Mouse (Mus musculus) bone marrow macrophage, adult 2 months (primary cell): ENCODE results near the gene Tap1. TPM values are rescaled to one million over a fixed set of nuclear protein-coding genes. Genes with fewer than 3 reads are reported as not detected.

Experiments used
- H3K27ac ChIP-seq: 2 replicates; pipeline ENCODE4 v1.5.1; 2012; ENCODE audit warnings: low read depth, low read length; ENCODE audit not compliant: insufficient read depth
- H3K4me1 ChIP-seq: 2 replicates; pipeline ENCODE4 v1.6.1; 2012; ENCODE audit warnings: low read length; ENCODE audit not compliant: control insufficient read depth, insufficient read depth
- H3K4me3 ChIP-seq: 2 replicates; pipeline ENCODE4 v1.5.1; 2012; ENCODE audit warnings: mild to moderate bottlenecking, low read length, moderate library complexity; ENCODE audit not compliant: insufficient read depth
- CTCF ChIP-seq: IDR thresholded peaks from 2 replicates; pipeline ENCODE4 v1.5.1; 2012; ENCODE audit warnings: low read depth, mild to moderate bottlenecking, low read length, moderate library complexity
- POLR2A ChIP-seq: IDR thresholded peaks from 2 replicates; pipeline ENCODE4 v1.6.1; 2012; ENCODE audit warnings: mild to moderate bottlenecking, low read depth, low read length, borderline replicate concordance
- polyA plus RNA-seq: library from polyadenylated mRNA; stranded (reverse); fragments of >200 nt; gene quantifications from 2 replicates; pipeline ENCODE4 v1.2.4, GENCODE M21; 2012; ENCODE audit not compliant: missing spikeins, insufficient read depth, insufficient read length

The Tap1 gene
- polyA plus RNA-seq, 1 experiment: 60.8 TPM

DNA sequence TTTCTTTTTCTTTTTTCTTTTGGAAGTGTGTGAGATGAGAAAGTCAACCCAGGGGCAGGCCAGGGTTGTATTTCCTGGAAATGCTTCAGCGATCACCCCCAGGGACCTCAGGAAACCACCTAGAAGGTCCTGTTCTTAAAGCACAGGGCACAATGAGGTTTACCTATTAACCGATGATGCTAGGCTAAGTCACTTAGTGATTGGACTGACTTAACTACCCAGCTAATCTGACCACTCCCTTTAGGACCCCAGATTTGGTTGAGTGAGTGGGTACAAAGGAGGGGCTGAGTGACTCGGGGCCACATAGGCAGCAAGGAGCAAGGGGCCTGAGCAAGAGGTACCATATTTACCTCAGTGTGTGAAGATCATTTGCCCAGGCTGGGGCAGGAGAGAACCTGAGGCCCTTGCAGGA, 42.4 kb upstream of the Tap1 start:
- H3K4me3 ChIP-seq: no peak overlapping the region
- no peak overlapping the region for H3K27ac ChIP-seq
- peaks cover 27% of the 10 kb centered on the region for H3K4me1 ChIP-seq
- TF ChIP-seq POLR2A (no peak), CTCF (no peak)

DNA sequence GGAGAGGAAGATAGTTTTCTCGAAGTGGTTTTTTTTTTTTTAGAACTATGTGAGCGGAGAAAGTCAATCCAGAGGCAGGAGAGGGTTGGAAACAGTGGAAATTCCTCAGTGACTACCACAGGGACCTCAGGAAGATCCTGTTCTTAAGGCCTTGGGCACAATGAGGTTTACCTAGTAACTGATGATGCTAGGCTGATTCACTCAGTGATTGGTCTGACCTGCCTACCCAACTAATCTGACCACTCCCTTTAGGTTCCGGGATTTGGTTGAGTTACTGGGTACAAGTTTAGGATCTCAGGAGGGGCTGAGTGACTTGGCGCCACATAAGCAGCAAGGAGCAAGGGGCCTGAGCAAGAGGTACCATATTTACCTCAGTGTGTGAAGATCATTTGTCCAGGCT, 34.4 kb upstream of the Tap1 start, which contains the start of gene H2-DMb1:
Gene H2-DMb1 (plus strand): TSS at position 150 of the 400 bp plus-strand sequence.
- TF ChIP-seq POLR2A: no peak
- TF ChIP-seq CTCF: no peak
- Histone ChIP-seq H3K4me3 (peak within 1 kb of the TSS; percentile 52), H3K27ac (no peak within 1 kb of the TSS), H3K4me1 (peaks cover 33% of the 10 kb centered on the region)

DNA sequence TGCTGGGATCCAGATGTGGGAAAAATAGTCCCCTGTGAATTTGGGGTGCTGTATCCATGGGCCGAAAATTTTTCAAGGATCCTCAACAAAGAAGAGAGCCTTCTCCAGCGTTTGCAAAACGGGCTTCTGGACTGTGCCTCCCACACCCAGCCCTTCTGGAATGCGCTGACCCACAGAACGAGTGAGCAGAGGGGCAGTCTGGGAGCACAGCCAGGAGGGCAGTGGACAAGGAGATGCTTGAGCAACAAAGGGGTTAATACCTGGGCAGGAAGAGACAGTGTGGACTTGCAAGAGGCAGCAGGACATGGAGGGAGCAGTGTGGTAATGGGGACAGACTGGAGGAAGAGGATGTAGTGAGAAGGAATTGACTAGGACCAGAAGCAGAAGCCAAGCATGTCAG, 31.8 kb upstream of the Tap1 start:
- TF ChIP-seq CTCF: no peak
- Histone ChIP-seq H3K27ac (no peak overlapping the region), H3K4me3 (no peak overlapping the region), H3K4me1 (peaks cover 32% of the 10 kb centered on the region)

DNA sequence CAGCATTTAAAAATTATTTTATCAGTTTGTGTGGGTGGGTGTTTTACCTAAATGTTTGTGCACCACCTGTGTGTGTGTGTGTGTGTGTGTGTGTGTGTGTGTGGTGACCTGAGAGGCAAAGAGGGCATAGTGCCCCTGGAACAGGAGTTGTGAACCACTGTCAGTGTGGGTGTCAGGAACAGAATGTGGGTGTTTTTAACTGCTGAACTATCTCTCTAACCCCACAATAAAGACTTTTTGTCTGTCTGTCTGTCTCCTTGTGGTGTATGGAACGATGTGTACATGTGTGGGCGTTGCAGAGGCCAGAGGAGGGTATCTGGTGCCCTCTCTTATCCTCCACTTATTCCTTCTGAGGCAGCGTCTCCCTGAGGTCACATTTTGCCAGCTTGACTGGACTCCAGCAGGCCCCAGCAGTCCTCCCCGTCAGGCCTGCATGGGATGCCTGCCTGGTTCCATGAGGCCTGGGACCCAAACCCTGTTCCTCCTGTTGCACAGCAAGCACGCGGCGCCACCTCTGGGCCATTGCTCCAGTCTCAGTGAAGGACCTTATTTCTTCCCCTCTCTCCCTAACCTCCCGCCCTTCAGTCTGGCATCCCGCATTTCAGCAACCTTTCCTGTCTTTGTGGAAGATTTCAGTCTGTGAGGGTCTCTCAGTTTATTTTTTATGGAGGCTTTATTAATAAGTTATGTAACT, 23.0 kb upstream of the Tap1 start:
- Histone ChIP-seq H3K4me3 (no peak overlapping the region), H3K4me1 (peaks cover 7% of the 10 kb centered on the region), H3K27ac (no peak overlapping the region)
- TF ChIP-seq POLR2A (no peak), CTCF (no peak)

DNA sequence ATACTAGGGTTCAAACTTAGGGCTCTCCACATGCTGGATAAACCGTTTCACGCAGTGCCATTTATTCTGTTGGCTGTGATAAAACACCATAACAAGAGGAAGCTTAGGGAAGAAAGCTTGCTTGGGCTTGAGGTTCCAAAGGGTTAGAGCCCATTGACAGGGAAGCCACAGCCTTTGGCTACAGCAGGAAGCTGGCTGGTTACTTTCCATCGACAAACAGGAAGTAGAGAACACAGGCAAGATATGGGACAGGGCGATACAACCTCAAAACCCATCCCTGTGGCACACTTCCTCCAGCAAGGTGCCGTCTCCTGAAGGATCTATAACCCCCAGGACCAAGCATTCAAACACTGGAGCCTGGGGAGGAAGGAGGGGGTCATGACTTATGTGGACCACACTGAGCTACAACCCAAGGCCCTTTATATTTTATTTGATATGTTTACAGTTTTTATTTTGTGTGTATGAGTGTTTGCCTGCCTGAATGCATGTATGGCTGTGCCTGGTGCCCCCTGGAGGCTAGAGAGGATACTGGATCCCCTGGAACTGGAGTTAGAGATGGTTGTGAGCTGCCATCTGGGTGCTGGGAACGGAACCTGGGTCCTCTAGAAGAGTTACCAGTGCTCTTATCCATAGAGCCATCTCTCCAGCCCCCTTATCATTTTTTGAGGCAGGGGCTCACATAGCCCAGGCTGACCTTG, 22.2 kb upstream of the Tap1 start:
- H3K4me1 ChIP-seq: peaks cover 5% of the 10 kb centered on the region
- TF ChIP-seq POLR2A (no peak), CTCF (0 out of 2 replicates have a peak, but pooled peaks have one; percentile 15)
- peak overlapping the region; percentile 33; the same call in 1 of the 2 replicates for H3K27ac ChIP-seq
- no peak overlapping the region for H3K4me3 ChIP-seq

DNA sequence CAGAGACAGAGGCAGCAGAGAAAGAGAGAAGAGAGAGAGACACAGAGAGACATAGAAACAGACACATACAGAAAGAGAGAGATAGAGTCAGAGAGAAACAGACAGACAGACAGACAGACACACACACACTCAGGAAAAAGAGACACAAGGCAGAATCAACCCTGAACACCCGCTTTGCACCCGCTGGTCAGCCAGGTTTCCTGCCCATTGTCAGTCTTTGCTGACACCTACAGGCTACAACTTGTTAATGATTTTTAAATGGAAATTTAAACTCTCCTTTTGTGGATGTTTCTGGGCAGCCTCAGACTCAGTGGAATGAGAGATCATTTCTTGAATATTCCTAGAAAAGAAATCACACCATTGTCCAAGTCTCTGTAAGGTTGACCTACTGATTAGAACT, 18.1 kb upstream of the Tap1 start:
- no peak for TF ChIP-seq POLR2A
- TF ChIP-seq CTCF: peak; percentile 72
- Histone ChIP-seq H3K4me1 (peaks cover 7% of the 10 kb centered on the region), H3K27ac (no peak overlapping the region), H3K4me3 (no peak overlapping the region)

DNA sequence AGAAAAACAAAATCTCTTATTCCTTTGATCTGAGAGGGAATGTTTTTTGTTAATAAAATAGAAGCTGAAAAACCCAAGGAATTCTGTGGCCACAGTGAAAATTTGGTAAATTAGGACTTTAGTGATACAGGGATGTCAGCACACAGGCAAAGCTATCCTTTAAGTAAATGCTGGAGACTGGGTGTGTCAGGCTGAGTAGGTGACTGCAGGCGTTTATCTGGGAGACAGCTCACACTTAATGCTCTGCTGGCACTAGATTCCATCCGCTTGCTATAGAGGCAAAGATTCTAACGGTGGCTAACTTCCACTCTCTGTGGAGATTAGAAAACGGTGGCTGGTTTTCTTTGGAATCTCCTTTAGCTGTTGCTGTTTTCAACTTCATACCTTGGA, 16.9 kb upstream of the Tap1 start:
- Histone ChIP-seq H3K27ac (no peak overlapping the region), H3K4me1 (peaks cover 6% of the 10 kb centered on the region), H3K4me3 (no peak overlapping the region)
- TF ChIP-seq CTCF (no peak), POLR2A (no peak)

DNA sequence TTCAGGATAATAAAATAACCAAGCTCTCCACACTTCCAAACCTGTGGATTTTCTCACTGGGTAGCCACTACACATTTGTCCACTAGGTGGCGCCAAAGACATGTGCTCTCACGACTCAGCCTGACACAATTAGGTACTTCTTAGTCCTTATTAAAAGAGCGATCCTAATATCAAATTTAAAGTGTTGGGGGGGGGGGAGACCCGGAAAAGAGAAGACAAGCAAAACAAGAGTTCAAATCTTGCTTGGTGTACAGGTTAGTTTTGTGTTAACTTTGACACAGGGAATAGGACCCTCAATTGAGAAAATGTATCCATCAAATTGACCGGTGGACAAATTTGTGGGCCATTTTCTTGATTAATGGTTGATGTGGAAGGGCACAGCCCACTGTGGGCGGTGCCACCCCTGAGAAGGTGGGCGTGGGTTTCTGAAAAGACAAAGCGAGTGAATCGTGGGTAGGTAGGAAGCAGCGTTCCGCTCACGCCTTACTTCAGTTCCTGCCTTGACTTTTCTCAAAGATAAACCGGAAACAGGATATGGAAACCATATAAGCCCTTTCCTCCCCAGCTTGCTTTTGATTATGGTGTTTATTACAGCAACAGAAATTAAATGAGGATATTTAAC, 16.4 kb upstream of the Tap1 start:
- H3K27ac ChIP-seq: no peak overlapping the region
- TF ChIP-seq POLR2A: no peak
- TF ChIP-seq CTCF: no peak

DNA sequence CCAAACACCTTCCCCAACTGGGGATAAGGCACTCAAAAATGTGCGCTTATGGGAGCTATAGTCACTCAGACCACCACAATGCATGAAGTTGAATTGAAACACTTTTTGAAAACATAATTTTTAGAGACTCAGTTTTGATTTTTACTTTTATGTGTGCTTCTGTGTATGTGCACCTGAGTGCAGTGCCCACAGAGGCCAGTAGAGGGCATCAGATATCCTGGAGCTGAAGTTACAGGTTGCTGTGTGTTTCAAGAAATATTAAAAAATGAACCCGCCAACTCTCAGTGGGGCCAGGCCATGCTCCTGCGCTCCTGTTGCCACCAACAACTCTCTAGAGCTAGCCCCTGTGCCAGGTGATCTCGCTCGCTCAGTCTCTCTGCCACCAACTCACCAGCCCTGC, 14.8 kb upstream of the Tap1 start:
- TF ChIP-seq CTCF: no peak
- TF ChIP-seq POLR2A: no peak
- Histone ChIP-seq H3K4me1 (peaks cover 6% of the 10 kb centered on the region), H3K27ac (no peak overlapping the region), H3K4me3 (no peak overlapping the region)

More for the DNA sequence above, 16.4 kb upstream of the Tap1 start:
- peaks cover 6% of the 10 kb centered on the region for H3K4me1 ChIP-seq
- H3K4me3 ChIP-seq: peak overlapping the region; percentile 4; the same call in 1 of the 2 replicates

DNA sequence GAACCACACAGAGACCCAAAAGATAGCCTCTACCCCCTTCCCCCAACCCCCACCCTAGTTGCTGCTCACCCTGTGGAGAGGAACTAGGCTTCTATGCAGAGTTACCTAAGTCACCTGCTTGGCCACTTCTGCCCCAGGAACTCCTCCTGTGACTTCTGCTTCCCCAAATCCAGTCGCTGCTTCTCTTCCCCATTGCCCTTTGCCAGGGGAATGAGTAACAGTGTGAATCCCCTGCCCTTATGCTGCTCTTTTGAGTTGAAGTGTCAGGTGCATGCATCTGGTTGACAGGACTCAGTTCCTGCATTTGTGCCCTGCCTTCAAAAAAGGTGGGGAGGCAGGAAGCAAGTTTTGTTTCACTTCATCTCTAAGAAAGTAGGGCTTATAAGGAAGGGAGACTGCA, 13.3 kb upstream of the Tap1 start:
- Histone ChIP-seq H3K4me3 (no peak overlapping the region), H3K27ac (no peak overlapping the region), H3K4me1 (peaks cover 6% of the 10 kb centered on the region)
- TF ChIP-seq CTCF (no peak), POLR2A (no peak)
